Mouse (Mus musculus) limb, embryonic 13.5 days (tissue): ENCODE measurements at regions not wholly inside any gene's neighbourhood (a gene's known extent, or its start where the extent isn't known, plus 50 kb on each side); places are given as distances from the start of the nearest gene placed in this dataset.

ENCODE experiments used
- ATAC-seq: fragments of 200-750 bp; cut with Nextera tagmentation; 2 replicates; pipeline ENCODE4 v1.8.0; 2017; ENCODE audit warnings: low read depth, moderate number of reproducible peaks, moderate TSS enrichment; ENCODE audit not compliant: low FRiP score
- H3K27ac ChIP-seq: fragments of 300-500 bp; sonication (generic); 2 replicates; pipeline ENCODE4 v1.5.1; 2015; ENCODE audit warnings: inconsistent platforms, mild to moderate bottlenecking, moderate library complexity
- H3K27me3 ChIP-seq: fragments of 300-500 bp; sonication (generic); 2 replicates; pipeline ENCODE4 v1.6.1; 2015; ENCODE audit warnings: mild to moderate bottlenecking, inconsistent platforms
- H3K36me3 ChIP-seq: fragments of 300-500 bp; sonication (generic); 2 replicates; pipeline ENCODE4 v1.6.1; 2015; ENCODE audit warnings: inconsistent platforms, mild to moderate bottlenecking, moderate library complexity
- H3K4me1 ChIP-seq: fragments of 300-500 bp; sonication (generic); 2 replicates; pipeline ENCODE4 v1.6.1; 2015; ENCODE audit warnings: inconsistent platforms
- H3K4me2 ChIP-seq: fragments of 300-500 bp; sonication (generic); replicated peaks from 2 replicates; pipeline ENCODE4 v1.6.1; 2015; ENCODE audit warnings: inconsistent platforms, mild to moderate bottlenecking, moderate library complexity
- H3K4me3 ChIP-seq: fragments of 300-500 bp; sonication (generic); 2 replicates; pipeline ENCODE4 v1.5.1; 2015; ENCODE audit warnings: moderate library complexity, mild to moderate bottlenecking, inconsistent platforms
- H3K9ac ChIP-seq: fragments of 300-500 bp; sonication (generic); 2 replicates; pipeline ENCODE4 v1.6.1; 2015; ENCODE audit warnings: mild to moderate bottlenecking, inconsistent platforms
- H3K9me3 ChIP-seq: fragments of 300-500 bp; sonication (generic); 2 replicates; pipeline ENCODE4 v1.6.1; 2016; ENCODE audit warnings: inconsistent platforms
- WGBS: fragments of 180-500 bp; shearing (Covaris S2); methylation state at CpG from one replicate; pipeline ENCODE4 v1.1.7; 2015; 5-methylcytosine and 5-hydroxymethylcytosine counted together

DNA sequence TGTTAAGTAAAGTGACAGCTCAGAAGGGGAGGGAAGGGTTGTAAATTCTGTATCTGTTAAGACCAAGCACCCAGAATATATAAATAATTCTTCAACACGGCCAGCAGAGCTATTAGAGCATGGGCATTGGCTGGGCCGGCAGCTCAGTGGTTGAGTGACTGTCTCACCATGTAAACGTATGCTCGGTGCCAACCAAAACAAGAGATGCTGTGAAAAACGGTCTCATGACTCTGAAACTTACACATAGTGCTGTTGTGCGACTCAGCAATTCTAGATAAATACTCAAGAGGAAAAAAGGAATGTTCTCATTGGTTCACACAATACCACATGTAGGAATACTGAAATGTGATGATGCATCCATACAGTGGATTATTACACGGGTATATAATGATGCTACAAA is 111.8 kb downstream of the Gm12689 start:
- Histone ChIP-seq H3K4me1 (no peaks in the 10 kb centered on the region), H3K9me3 (no peaks in the 10 kb centered on the region), H3K9ac (no peak overlapping the region), H3K4me3 (no peak overlapping the region), H3K36me3 (no peaks in the 10 kb centered on the region), H3K4me2 (no peak overlapping the region), H3K27ac (no peak overlapping the region), H3K27me3 (peaks cover 6% of the 10 kb centered on the region; the same call in 1 of the 2 replicates)
- ATAC-seq, result 0 out of 2 replicates have a peak, but pooled peaks have one; percentile 24
- WGBS, result 78% methylated on average over 7 of the region's 7 CpGs

DNA sequence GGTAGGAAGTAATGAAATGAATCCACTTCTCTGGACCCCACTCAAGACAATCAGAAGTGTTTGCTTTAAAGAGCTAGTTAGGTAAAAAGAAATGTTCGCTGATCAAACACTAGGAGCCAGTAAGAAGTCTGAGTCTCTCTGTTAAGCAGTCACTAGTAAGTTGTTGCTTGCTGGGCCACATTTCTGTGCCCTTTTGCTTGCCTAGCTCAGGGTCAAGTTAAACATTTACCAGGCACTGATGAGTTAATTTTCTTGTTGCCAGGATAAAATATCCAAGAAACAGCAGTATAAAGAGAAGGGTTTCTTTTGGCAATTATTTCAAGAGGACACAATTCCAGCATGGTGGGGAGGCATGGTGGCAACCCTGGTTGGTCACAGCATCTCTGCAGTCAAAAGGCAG is 127.7 kb downstream of the Gm12689 start:
- Histone ChIP-seq H3K27me3 (no peaks in the 10 kb centered on the region), H3K4me3 (no peak overlapping the region), H3K4me1 (no peaks in the 10 kb centered on the region), H3K4me2 (no peak overlapping the region), H3K9ac (no peak overlapping the region), H3K36me3 (no peaks in the 10 kb centered on the region), H3K27ac (no peak overlapping the region), H3K9me3 (no peaks in the 10 kb centered on the region)
- WGBS, result 75% methylated on average over 1 of the region's 1 CpGs
- ATAC-seq, result no peak

DNA sequence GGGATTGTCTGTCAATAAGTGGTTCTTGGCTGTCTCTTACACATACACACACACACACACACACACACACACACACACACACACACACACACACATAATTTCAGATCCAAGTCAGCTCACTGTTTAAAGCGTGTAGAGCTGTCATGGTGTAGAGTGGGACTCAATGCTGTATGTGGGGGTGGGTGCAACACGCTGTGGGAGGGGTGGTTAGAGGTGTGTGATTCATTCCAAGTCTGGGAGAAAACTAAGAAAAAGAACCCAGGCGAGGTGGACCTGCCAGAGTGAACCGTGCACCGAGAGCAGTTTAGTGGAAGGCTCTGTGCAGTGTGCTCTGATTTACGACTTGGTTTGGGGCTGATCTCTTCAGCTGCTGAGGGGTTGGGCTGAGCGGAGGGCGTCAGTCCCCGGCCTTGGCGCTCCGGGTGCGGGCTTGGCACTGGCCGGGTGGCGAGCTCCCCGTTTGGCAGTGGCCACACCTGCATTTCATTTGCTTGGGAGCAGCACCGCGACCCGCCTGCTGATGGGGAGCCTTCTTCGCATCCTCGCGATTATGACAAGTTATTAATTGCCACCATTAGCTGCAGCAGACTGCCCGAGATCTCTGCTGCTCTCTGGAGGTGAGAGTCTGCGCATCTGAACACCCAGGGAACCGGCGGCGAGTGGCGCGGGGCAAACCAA is 149.5 kb downstream of the Gm12689 start:
- Histone ChIP-seq H3K4me3 (peak overlapping the region; percentile 43), H3K27me3 (0 out of 2 replicates have a peak, but pooled peaks cover 2% of the 10 kb centered on the region), H3K9me3 (no peaks in the 10 kb centered on the region), H3K4me1 (peaks cover 7% of the 10 kb centered on the region; the same call in 1 of the 2 replicates), H3K9ac (peak overlapping the region; percentile 50; the same call in 1 of the 2 replicates), H3K27ac (no peak overlapping the region), H3K4me2 (peak overlapping the region; percentile 68), H3K36me3 (no peaks in the 10 kb centered on the region)
- WGBS, result 29% methylated on average over 28 of the region's 28 CpGs
- ATAC-seq, result peak; percentile 87

DNA sequence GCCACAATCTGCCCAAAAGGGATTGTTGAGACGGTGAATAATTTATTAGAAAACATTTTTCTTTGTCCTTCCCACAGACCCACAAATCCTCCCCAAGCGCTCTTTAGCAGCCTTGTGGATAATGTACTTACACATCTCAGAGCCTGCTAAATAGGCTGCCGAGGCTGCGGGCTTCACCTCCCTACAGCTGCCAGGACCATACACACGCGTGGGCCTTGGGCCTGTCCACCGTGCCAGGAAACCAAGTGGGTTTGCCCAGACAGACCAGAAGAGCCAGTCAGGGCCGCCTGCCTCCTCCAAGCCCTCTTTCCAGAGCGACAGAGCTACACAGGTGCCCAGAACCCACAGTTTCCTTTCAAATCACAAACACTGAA is 150.0 kb downstream of the Gm12689 start:
- 63% methylated on average over 9 of the region's 9 CpGs for WGBS
- peak overlapping the region; percentile 68 for H3K4me2 ChIP-seq
- peaks cover 7% of the 10 kb centered on the region; the same call in 1 of the 2 replicates for H3K4me1 ChIP-seq

DNA sequence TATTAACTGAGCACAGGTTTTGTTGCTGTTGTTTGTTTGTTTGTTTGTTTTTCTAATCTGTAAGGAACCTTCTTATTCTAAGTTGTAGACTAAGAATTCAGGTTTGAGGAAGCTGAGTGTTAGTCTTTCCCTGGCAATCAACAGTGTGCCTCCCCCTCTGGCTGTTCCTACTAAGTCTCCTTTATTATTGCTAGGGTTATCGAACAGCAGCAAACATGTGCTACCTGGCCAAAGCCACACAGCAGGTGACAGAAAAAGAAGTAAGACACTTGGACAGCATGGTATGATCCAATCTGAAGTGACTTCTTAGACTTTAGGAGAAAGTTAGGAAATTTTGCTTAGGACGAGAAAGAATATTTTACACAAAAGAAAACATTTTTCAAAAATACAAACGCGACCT is 163.3 kb downstream of the Gm12689 start:
- no peak overlapping the region for H3K4me2 ChIP-seq
- no peak overlapping the region for H3K4me3 ChIP-seq
- H3K4me1 ChIP-seq, result peaks cover 21% of the 10 kb centered on the region
- H3K36me3 ChIP-seq, result no peaks in the 10 kb centered on the region
- WGBS, result 66% methylated on average over 4 of the region's 4 CpGs
- no peak overlapping the region for H3K9ac ChIP-seq
- ATAC-seq, result no peak
- no peaks in the 10 kb centered on the region for H3K9me3 ChIP-seq
- peaks cover 7% of the 10 kb centered on the region for H3K27me3 ChIP-seq
- no peak overlapping the region for H3K27ac ChIP-seq

More for the DNA sequence above, 150.0 kb downstream of the Gm12689 start:
- Histone ChIP-seq H3K27me3 (0 out of 2 replicates have a peak, but pooled peaks cover 2% of the 10 kb centered on the region), H3K4me3 (peak overlapping the region; percentile 43), H3K9ac (no peak overlapping the region), H3K36me3 (no peaks in the 10 kb centered on the region), H3K27ac (no peak overlapping the region), H3K9me3 (no peaks in the 10 kb centered on the region)
- no peak for ATAC-seq

DNA sequence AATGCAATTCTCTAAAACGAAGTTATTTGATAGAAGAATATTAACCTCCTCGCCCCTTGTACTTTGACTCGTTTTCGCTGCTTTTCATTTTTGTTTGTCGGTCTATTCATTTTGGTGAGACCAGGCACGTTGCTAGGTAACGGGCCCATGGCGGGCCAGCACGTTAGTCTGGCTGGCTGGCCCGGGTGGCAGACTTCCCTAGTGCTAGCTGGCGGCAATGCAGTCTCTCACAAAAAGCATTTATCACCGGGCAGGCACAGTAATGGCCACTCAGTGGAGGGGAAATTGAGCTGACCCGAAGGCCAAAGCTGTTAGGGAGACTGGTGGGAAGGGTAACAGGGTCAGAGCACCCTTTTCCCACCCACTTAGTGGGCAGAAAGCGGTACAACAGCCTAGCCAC is 163.7 kb downstream of the Gm12689 start:
- WGBS, result 6% methylated on average over 14 of the region's 14 CpGs
- Histone ChIP-seq H3K4me1 (peaks cover 21% of the 10 kb centered on the region), H3K36me3 (no peaks in the 10 kb centered on the region), H3K9ac (no peak overlapping the region), H3K9me3 (no peaks in the 10 kb centered on the region), H3K27ac (no peak overlapping the region), H3K27me3 (peaks cover 7% of the 10 kb centered on the region), H3K4me2 (peak overlapping the region; percentile 49), H3K4me3 (no peak overlapping the region)
- ATAC-seq, result peak; percentile 51; the same call in 1 of the 2 replicates

DNA sequence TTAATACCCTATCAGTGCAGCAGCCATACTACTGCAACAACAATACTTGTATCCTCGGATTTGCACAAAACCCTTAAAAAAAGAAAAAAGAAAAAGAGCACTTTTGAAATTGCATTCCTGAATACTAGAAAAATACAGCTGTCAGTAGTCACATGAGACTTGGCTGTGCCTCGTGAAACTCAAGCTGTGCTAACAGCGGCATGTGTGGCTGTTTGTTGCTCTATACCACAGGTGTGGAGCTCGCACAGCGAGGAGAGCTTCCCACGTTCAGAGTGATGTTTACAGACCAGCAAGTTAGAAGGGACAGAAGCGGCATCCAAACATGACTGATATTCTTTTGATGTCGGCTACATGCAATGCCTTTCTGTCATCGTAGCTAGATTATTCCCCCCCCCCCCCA is 169.8 kb downstream of the Gm12689 start:
- Histone ChIP-seq H3K9ac (no peak overlapping the region), H3K9me3 (no peaks in the 10 kb centered on the region), H3K4me2 (no peak overlapping the region; the same call in 1 of the 2 replicates), H3K36me3 (no peaks in the 10 kb centered on the region), H3K27me3 (peaks cover 2% of the 10 kb centered on the region; the same call in 1 of the 2 replicates), H3K4me3 (no peak overlapping the region), H3K27ac (no peak overlapping the region), H3K4me1 (peaks cover 6% of the 10 kb centered on the region; the same call in 1 of the 2 replicates)
- WGBS, result 43% methylated on average over 9 of the region's 9 CpGs
- peak; percentile 76; the same call in 1 of the 2 replicates for ATAC-seq

DNA sequence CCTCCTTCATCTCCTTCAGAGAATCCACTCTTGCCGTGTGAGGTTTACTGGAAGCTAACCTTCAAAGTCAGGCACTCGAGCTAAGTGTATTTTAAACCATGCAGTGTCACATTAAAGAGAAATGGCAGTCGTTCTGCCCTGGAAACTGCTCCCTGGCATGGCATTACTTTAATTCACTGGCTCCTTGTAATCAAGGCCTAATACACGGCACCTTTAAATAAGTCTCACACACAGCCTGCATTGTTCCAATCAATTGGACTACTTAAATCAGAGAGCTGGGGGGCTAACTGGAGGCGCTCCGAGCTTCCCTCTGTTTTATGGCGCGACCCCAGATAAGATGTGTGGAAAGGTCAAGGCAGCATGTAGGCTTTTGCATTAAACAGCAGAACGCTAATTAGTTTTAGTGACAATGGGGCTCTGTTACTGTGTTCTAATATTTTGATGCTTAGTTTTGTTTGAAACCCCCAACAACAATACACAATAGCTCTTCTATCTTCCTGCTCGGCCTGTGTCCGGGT is 180.1 kb downstream of the Gm12689 start:
- ATAC-seq, result no peak
- Histone ChIP-seq H3K4me3 (no peak overlapping the region), H3K27me3 (no peaks in the 10 kb centered on the region), H3K36me3 (no peaks in the 10 kb centered on the region), H3K4me1 (0 out of 2 replicates have a peak, but pooled peaks cover 2% of the 10 kb centered on the region), H3K9me3 (peaks cover 6% of the 10 kb centered on the region; the same call in 1 of the 2 replicates), H3K9ac (no peak overlapping the region), H3K4me2 (no peak overlapping the region), H3K27ac (no peak overlapping the region)
- 28% methylated on average over 11 of the region's 11 CpGs for WGBS

DNA sequence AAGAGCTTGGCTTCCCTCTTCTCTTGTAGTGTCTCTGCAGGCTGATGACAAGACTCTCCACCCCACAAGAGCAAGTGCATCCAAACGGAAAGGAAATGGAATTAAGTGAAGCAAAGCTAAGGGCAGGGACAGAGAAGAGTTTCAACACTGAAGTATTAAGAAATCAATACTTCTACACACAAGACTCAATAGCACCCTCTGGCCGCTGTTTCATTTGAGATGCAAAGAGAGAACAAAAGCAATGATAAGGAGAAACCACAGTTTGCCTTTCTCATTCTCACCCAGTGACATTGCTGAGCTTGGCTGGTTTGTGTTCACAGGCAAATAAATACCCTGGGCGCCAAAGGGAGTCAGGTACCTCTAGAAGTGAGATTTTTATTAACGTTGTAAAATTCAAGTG is 171.8 kb upstream of the Foxd3 start:
- no peak overlapping the region for H3K9ac ChIP-seq
- no peak overlapping the region for H3K4me3 ChIP-seq
- no peaks in the 10 kb centered on the region for H3K4me1 ChIP-seq
- 55% methylated on average over 4 of the region's 4 CpGs for WGBS
- no peak for ATAC-seq
- H3K36me3 ChIP-seq, result no peaks in the 10 kb centered on the region
- 0 out of 2 replicates have a peak, but pooled peaks cover 3% of the 10 kb centered on the region for H3K27me3 ChIP-seq
- H3K27ac ChIP-seq, result no peak overlapping the region
- no peak overlapping the region for H3K4me2 ChIP-seq
- no peaks in the 10 kb centered on the region for H3K9me3 ChIP-seq

DNA sequence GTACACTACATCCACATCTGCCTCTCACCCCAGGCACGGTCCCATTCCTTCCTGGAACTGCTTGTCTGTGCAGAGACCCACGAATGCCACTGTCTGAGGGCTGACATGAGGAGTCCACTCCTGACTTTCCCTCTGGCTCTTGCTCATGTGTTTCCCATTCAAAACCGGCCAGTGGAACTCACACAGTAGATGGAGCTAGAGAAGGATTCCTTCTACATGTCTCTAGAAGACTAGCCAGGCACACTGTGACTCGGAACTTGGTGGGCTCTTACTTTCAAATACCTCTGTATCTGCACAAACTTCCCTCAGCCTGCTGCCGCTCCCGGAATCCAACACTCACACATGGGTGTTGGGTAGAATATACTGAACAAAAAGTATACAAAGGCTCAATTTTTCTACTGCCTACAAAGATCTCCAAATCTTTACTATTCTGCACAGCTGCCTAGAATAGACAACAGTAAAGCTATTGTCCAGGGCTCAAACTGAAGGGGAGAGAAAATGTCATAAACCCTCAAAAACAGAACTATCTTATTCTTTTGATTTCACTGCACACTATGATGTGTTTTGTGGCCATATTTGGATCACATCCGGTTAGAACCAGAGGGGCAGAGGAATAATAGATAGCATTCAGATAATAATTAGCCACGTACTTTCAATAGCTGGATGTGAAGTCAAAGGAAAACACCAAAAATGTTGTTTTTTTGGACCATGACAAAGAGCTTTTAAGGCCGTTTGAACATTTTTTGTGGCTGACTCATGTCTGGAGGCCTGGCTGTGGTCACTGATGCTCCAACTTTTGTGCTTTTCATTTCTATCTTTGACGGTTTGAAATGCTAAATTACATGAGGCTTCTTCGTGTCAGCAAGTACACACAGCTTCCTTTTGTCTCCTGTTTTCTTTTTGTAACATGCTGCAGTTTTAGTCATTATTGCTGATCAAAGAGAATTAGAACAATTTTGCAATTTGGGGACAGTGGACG is 164.3 kb upstream of the Foxd3 start:
- Histone ChIP-seq H3K4me3 (no peak overlapping the region), H3K4me1 (no peaks in the 10 kb centered on the region), H3K27me3 (0 out of 2 replicates have a peak, but pooled peaks cover 3% of the 10 kb centered on the region), H3K36me3 (no peaks in the 10 kb centered on the region), H3K9ac (no peak overlapping the region), H3K4me2 (no peak overlapping the region), H3K27ac (no peak overlapping the region), H3K9me3 (no peaks in the 10 kb centered on the region)
- WGBS, result 74% methylated on average over 12 of the region's 12 CpGs
- ATAC-seq, result no peak

DNA sequence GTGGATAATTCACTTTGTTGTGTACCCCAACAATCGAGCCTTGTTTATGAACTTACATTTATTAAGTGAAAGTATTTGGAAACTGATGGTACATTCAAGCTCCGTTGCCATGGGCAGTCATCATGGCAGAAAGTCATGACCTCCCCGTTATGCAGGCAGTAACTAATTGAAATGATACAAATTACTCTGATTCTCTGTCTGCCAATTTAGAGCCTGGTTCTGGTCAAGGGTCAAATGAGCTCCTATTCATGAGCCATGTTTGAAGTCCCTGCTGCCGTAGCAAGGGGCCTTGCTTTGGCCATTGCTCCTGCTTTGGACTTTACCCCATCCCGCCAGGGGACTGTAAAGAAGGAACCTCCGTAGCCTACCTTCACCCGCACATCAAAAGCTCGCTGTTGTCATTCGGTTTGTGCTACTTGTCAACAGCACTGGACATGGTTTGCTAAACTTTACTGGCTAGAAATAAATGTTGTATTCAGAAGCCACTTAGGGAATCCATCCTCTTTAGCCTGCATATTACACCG is 152.8 kb upstream of the Foxd3 start:
- Histone ChIP-seq H3K9me3 (no peaks in the 10 kb centered on the region), H3K27me3 (no peaks in the 10 kb centered on the region), H3K27ac (no peak overlapping the region), H3K4me2 (no peak overlapping the region), H3K4me3 (no peak overlapping the region), H3K9ac (no peak overlapping the region), H3K36me3 (no peaks in the 10 kb centered on the region), H3K4me1 (no peaks in the 10 kb centered on the region)
- 67% methylated on average over 10 of the region's 10 CpGs for WGBS
- no peak for ATAC-seq

DNA sequence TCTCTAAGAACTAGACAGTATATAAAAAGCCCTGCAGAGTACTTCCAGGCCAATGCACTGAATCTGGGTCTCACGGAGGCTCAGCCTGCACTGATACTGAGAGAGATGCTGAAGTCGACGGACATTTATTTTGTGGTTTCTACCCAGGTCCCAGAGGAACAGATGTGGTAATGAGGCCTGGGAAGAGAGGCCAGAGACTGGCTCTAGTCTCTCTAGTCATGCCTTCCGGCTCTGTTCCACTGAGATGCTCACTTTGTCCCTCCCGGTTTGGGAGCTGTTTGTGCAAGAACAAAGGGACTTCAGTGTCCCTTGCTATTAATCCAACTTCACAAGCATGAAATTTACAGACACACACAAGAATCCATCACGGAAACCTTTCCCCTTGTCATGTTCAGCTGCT is 144.1 kb upstream of the Foxd3 start:
- whole genome bisulfite sequencing, result 69% methylated on average over 6 of the region's 6 CpGs
- no peak for ATAC-seq

More for the DNA sequence above, 144.1 kb upstream of the Foxd3 start:
- no peak overlapping the region for H3K9ac ChIP-seq
- H3K4me2 ChIP-seq, result no peak overlapping the region
- no peak overlapping the region for H3K4me3 ChIP-seq
- no peaks in the 10 kb centered on the region for H3K9me3 ChIP-seq
- H3K27me3 ChIP-seq, result no peaks in the 10 kb centered on the region
- H3K27ac ChIP-seq, result no peak overlapping the region
- H3K4me1 ChIP-seq, result no peaks in the 10 kb centered on the region
- no peaks in the 10 kb centered on the region for H3K36me3 ChIP-seq
